Mouse (Mus musculus) frontal cortex, postnatal 14 days (tissue): ENCODE results near the gene Cyth3.

Experiments used
- DNase-seq, 2 experiments: peaks; one replicate each; pipeline ENCODE4 v3.0.0; 2022; ENCODE audit warnings: low spot score in 2 of 2

Gene Cyth3

GRCm38 (mm10) chr5:143616116-143616515 is 6.1 kb upstream of the Cyth3 start:
- DNase-seq: no peak

DNA sequence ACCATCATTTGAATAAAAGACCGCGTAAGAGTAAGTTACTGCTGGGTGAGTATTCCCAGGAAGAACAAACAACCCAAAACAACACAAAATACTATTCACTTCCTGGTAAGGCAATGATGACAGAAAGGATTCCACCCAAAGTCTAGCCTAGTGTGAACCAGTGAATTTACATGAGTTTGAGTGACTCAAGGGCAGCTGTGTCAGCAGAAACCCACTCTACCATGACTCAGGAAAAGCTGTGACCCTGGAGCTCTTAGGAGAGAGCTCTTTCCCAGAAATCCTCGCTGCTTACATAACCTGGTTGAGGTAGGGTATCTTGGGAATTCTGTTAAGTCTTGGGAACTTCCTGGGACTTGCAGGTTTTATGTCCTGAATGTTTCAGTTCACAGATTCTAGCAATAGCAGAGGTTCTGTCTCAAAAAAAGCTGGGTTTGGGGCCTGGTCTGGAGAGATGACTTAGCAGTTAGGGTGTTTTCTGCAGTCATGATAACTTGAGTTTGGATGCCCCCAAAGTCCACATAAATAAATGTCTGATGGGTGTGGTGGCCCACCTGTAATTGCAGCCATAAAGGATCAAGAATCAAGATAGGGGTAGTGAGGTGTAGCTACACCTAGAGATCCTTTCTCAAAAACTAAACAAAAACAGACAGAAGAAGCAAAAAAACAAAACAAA is 5.5 kb upstream of the Cyth3 start:
- DNase-seq: no peak

- no peak for DNase-seq
These were observed 4.6 kb upstream of the Cyth3 start for GRCm38 (mm10) chr5:143617487-143618209.

DNA sequence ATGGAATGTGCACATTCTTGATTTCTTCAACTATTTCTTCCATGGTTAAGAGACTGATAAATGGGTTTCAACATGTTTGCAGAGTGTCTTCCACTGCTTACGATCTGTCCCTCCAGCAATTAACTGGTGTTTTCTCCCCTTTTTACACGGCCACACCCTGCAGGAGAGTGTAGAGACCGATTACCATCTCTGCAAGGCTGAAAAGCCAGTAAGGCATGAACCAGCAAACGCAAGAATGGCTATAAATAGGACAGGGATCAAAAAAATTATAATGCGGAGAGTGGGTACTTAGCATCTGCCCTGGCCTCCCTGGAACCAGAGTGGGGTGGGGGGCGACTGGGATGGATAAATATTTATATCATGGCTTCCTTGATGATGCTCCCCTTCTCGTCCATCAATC is 3.7 kb upstream of the Cyth3 start:
- DNase-seq: no peak

- DNase-seq: no peak
These were observed 2.1 kb upstream of the Cyth3 start for GRCm38 (mm10) chr5:143620196-143620595.

DNA sequence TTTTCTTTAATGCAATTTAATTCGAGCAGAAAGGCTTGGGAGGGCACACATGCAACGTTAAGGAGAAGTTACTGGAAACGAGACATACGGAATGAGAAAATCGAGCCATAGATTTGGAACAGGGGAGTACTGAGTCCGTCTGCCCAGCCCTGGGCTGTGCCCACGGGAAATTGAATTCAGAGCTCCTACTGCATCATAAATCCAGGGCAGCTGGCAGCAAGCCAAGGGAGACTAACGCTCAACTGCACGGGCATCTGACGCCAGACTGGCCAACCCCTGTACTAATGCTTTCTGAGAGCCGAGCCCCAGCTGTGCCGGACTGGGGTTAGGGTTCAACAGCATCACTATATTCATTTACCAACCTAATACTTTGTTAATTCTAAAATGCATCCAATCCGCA is 1.3 kb upstream of the Cyth3 start:
- no peak for DNase-seq

GRCm38 (mm10) chr5:143622623-143623150 is 440 bp downstream of the Cyth3 start:
- no peak for DNase-seq

GRCm38 (mm10) chr5:143623356-143624295 is 1.4 kb downstream of the Cyth3 start:
- no peak for DNase-seq

DNA sequence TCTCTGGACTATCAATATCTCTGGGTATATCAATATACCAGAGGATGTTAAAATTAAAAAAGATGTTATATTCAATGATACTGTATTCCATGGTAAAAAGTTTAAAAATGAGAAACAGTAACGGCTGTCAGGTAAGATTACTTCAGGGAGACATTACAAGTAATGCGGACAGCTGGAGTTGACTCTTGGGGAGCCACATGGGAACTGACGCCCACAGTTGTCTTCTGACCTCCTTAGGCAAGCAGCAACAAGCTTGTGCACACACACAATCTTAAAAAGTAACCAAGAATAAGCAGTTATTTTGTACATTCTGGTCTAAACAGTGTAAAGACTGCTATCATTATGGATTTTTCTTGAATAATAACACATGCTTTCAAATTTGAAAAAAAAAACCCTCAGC is 2.2 kb downstream of the Cyth3 start:
- DNase-seq: no peak

- no peak for DNase-seq
These were observed 3.2 kb downstream of the Cyth3 start for GRCm38 (mm10) chr5:143625497-143625896.

DNA sequence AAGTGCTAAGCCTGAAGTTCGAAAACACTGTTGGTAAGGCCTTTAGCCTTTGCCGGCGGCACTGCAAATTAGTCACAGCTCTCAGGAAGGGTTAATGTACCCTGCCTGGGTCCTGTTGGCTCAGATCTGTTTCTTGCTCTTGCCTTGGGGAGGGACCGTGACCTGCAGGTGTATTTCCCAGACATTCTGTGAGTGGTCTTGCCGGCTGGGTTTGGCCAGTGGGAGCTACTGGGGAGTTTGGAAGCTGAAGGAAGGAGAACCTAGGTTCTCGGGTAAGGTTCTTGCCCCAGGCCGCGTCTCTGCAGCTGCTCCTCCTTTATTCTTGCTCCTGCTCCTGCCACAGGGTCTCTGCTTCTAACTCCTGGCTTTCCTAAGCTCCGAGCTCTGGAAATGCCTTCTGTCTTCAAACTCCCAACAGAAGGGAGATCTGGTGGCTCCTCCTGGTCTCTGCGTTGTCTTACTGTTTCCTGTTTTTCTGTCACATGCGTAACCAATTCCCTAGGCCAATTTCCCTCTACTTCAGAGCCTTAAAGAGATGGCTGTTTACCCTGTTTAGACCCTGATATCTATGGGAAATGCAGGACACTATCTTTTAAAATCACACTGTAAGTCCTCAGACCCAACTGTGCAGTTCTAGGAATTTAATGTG is 3.8 kb downstream of the Cyth3 start:
- DNase-seq: no peak

DNA sequence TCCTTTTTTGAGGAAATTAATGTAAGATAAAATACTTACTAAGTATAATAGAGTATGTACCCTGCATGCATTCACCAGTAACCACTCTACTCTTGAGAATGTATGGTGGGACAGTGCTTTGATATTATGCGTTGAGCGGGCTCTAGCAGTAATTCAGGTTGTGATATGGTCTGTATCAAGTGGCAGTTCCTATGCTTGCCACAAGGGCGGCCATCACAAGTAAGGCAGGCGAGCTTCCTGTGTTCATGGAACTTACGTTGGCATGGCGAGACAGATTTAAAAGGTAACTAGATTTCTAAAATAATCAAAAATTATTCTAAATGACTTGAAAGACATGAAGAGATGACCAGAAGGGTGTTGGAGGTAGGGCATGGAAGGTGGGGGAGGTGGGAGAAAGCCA is 5.3 kb downstream of the Cyth3 start:
- DNase-seq: no peak

DNA sequence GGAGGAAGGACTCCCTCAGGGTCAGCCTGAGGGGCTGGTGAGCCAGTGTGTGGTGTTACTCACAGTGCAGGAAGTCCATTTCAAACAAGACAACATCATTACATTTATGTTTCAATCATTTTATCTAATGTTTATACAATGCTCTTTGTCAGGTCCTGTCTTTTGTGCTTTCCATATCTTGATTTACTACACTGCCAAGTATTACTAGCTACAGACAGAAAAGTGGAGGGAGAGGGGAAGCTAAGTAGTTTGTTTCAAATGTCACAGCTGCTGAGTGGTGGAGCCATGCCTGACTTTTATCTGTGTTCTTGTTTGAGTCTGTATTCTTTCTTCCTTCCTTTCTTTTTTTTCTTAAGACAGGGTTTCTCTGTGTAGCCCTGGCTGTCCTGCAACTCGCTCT is 5.7 kb downstream of the Cyth3 start:
- no peak for DNase-seq

- DNase-seq: no peak
These were observed 7.4 kb downstream of the Cyth3 start for GRCm38 (mm10) chr5:143629686-143630085.

DNA sequence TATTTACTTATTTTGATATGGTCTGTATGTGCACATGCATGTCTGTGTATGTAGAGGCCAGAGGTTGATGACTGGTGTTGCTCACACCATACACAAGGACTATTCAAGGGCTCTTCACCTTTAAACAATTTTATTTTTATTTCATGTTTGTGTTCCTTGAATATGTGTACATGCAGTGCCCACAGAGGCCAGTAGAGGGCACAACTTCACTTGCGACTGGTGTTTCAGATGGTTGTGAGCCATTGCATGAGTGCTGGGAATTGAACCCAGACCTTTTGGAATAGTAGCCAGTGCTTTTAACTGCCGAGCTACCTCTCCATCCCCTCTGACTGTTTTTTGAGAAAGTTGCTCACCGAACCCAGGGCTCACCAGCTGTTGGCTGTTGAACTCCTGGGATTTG is 8.0 kb downstream of the Cyth3 start:
- DNase-seq: no peak

- no peak for DNase-seq
These were observed 8.5 kb downstream of the Cyth3 start for GRCm38 (mm10) chr5:143630738-143631137.

GRCm38 (mm10) chr5:143631559-143631958 is 9.3 kb downstream of the Cyth3 start:
- DNase-seq: no peak

GRCm38 (mm10) chr5:143632674-143633557 is 10.7 kb downstream of the Cyth3 start:
- DNase-seq: no peak

DNA sequence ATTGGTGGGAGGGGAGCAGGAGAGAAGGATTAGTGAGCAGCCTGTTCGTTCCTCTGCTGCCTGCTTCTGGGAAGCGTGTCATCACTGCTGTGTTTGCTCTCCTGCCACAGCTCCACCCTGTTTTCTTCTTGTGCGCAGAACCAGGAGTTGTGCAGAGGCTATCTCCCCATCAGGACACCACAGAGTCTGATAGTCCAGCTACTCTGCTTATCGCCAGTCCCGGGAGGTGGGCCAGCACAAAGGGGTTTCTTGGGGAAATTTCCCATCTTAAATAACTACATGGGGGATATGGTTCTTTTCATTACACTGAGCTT is 11.3 kb downstream of the Cyth3 start:
- no peak for DNase-seq

DNA sequence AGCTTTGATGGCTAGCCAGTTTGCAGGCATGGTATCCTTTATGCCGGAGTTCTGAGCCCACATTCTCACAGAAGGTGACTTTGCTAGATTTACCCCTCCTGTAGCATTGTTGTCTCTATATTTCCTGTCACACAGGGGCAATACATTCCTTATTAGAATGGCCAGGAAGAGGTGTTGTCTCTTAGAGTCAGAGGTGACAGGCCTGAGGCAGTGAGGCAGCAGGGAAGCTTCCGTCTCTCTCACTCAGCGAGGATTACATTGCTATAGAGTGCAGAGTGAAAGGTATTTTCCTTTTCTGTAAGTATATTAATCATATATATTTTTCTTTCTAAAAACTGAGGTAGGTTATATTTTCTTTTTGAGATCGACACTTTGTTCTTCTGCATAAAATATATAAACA is 11.6 kb downstream of the Cyth3 start:
- DNase-seq: no peak

- DNase-seq: no peak
These were observed 12.4 kb downstream of the Cyth3 start for GRCm38 (mm10) chr5:143634550-143635112.
